Mouse (Mus musculus): Measurements from ENCODE around the gene Gm17374.

DNA sequence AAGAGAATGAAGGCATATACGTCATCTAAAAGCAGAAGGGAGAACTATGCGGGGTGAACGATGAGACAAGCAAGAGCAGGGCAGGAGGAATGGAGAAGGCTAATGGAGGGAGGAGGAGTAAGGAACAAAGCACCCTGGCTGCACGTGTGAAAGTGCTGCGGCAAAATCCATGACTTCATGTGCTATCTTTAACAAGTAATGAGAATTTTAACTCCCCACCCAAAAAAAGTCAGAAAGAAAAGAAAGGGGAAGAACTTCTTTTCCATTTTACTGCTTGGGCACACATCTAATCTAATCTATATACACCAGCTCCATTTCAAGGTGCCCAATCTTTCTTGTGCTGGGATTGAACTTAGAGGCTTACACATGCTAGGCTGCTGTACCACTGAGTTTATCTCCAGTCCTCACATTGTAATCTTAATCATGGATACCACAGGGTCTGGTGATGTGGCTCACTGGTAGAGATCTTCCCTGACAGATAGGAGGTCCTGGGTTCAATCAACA is 11.6 kb downstream of the Gm17374 start:
- TF ChIP-seq CTCF (IDR thresholded peaks at IDR 0.05; ENCODE audit: insufficient read depth, low read length) (no peak), POLR2A (IDR thresholded peaks at IDR 0.05; ENCODE audit: borderline replicate concordance, extremely low read depth, low read depth, low read length) (no peak)

Measured in lung, adult 2 months (tissue).